Mouse (Mus musculus): ENCODE data around the gene R3hdml.

The R3hdml gene

GRCm38 (mm10) chr2:163472466-163472851 lies 19.7 kb upstream of the R3hdml start, which contains the start of gene Fitm2:
Gene Fitm2, minus strand, starts transcription at chr2:163472629.
- peak; percentile 96 for DNase-seq (ENCODE audit: low spot score)

- DNase-seq (ENCODE audit: low spot score), result no peak
Measured at GRCm38 (mm10) chr2:163480191-163480825, 11.8 kb upstream of the R3hdml start.

- no peak for DNase-seq (ENCODE audit: low spot score)
Measured at GRCm38 (mm10) chr2:163481539-163482029, 10.5 kb upstream of the R3hdml start.

- DNase-seq (ENCODE audit: low spot score), result no peak
Measured at GRCm38 (mm10) chr2:163487360-163487759, 4.8 kb upstream of the R3hdml start.

GRCm38 (mm10) chr2:163489725-163490291 lies 2.3 kb upstream of the R3hdml start:
- DNase-seq (ENCODE audit: low spot score), result no peak

- DNase-seq (ENCODE audit: low spot score), result no peak
Measured at GRCm38 (mm10) chr2:163490656-163491055, 1.5 kb upstream of the R3hdml start.

GRCm38 (mm10) chr2:163491351-163491750 lies 767 bp upstream of the R3hdml start:
- DNase-seq (ENCODE audit: low spot score), result no peak

GRCm38 (mm10) chr2:163493031-163493430 lies 913 bp downstream of the R3hdml start:
- no peak for DNase-seq (ENCODE audit: low spot score)

GRCm38 (mm10) chr2:163493976-163494375 lies 1.9 kb downstream of the R3hdml start:
- no peak for DNase-seq (ENCODE audit: low spot score)

GRCm38 (mm10) chr2:163494456-163494855 lies 2.3 kb downstream of the R3hdml start:
- no peak for DNase-seq (ENCODE audit: low spot score)

GRCm38 (mm10) chr2:163502219-163502618 lies 10.1 kb downstream of the R3hdml start:
- DNase-seq (ENCODE audit: low spot score), result no peak

- no peak for DNase-seq (ENCODE audit: low spot score)
Measured at GRCm38 (mm10) chr2:163503191-163503590, 11.1 kb downstream of the R3hdml start.

- no peak for DNase-seq (ENCODE audit: low spot score)
Measured at GRCm38 (mm10) chr2:163506300-163507004, 14.3 kb downstream of the R3hdml start, which contains the start of gene Hnf4a. Gene Hnf4a, plus strand, starts transcription at chr2:163506808.

GRCm38 (mm10) chr2:163525761-163526243 lies 33.7 kb downstream of the R3hdml start:
- DNase-seq (ENCODE audit: low spot score), result no peak

GRCm38 (mm10) chr2:163527497-163527896 lies 35.4 kb downstream of the R3hdml start:
- no peak for DNase-seq (ENCODE audit: low spot score)

- no peak for DNase-seq (ENCODE audit: low spot score)
Measured at GRCm38 (mm10) chr2:163530418-163530817, 38.3 kb downstream of the R3hdml start.

- peak; percentile 42 for DNase-seq (ENCODE audit: low spot score)
Measured at GRCm38 (mm10) chr2:163531917-163532316, 39.8 kb downstream of the R3hdml start.

- no peak for DNase-seq (ENCODE audit: low spot score)
Measured at GRCm38 (mm10) chr2:163533226-163533625, 41.1 kb downstream of the R3hdml start.

GRCm38 (mm10) chr2:163534958-163535524 lies 42.9 kb downstream of the R3hdml start:
- DNase-seq (ENCODE audit: low spot score), result peak; percentile 57

GRCm38 (mm10) chr2:163537443-163537842 lies 45.3 kb downstream of the R3hdml start:
- DNase-seq (ENCODE audit: low spot score), result no peak

GRCm38 (mm10) chr2:163538410-163538809 lies 46.3 kb downstream of the R3hdml start:
- no peak for DNase-seq (ENCODE audit: low spot score)

- no peak for DNase-seq (ENCODE audit: low spot score)
Measured at GRCm38 (mm10) chr2:163539321-163540040, 47.4 kb downstream of the R3hdml start.

All from spleen, adult 12 weeks (tissue).